Mouse (Mus musculus): Measurements from ENCODE around the gene Amz2. TPM values are rescaled to one million over a fixed set of nuclear protein-coding genes. Genes with fewer than 3 reads are reported as not detected.
A peak's percentile ranks its signal among the peaks of the same experiment; 100 is the strongest.

Amz2 gene
- 10 to 100 TPM; 39.6 to 51.6 TPM for polyA plus RNA-seq (2017; shearing (Covaris generic))

GRCm38 (mm10) chr11:109425392-109426271 lies at the start of gene Amz2:
Gene Amz2 (plus strand): TSS chr11:109425946.
- peak; percentile 85 for ATAC-seq

GRCm38 (mm10) chr11:109376484-109377143 lies 49.1 kb upstream of the Amz2 start:
- ATAC-seq: no peak

GRCm38 (mm10) chr11:109377477-109377876 lies 48.3 kb upstream of the Amz2 start:
- no peak for ATAC-seq

GRCm38 (mm10) chr11:109378051-109378450 lies 47.7 kb upstream of the Amz2 start:
- no peak for ATAC-seq

GRCm38 (mm10) chr11:109380662-109381061 lies 45.1 kb upstream of the Amz2 start:
- no peak for ATAC-seq

- no peak for ATAC-seq
These were observed 40.5 kb upstream of the Amz2 start for GRCm38 (mm10) chr11:109385296-109385695.

- ATAC-seq: no peak
These were observed 36.7 kb upstream of the Amz2 start for GRCm38 (mm10) chr11:109389046-109389445.

- no peak for ATAC-seq
These were observed 34.5 kb upstream of the Amz2 start for GRCm38 (mm10) chr11:109391200-109391599.

GRCm38 (mm10) chr11:109391760-109392159 lies 34.0 kb upstream of the Amz2 start:
- ATAC-seq: no peak

- no peak for ATAC-seq
These were observed 33.1 kb upstream of the Amz2 start for GRCm38 (mm10) chr11:109392601-109393000.

GRCm38 (mm10) chr11:109394758-109395157 lies 31.0 kb upstream of the Amz2 start:
- ATAC-seq: no peak

- ATAC-seq: no peak
These were observed 30.5 kb upstream of the Amz2 start for GRCm38 (mm10) chr11:109395291-109395690.

- no peak for ATAC-seq
These were observed 19.3 kb upstream of the Amz2 start for GRCm38 (mm10) chr11:109406431-109406830.

- ATAC-seq: no peak
These were observed 15.4 kb upstream of the Amz2 start for GRCm38 (mm10) chr11:109410197-109410980.

GRCm38 (mm10) chr11:109413617-109414016 lies 12.1 kb upstream of the Amz2 start, which contains the start of gene 9930022D16Rik:
Gene 9930022D16Rik (plus strand): TSS chr11:109413917.
- ATAC-seq: no peak

GRCm38 (mm10) chr11:109414802-109415201 lies 10.9 kb upstream of the Amz2 start:
- ATAC-seq: no peak

GRCm38 (mm10) chr11:109416709-109417420 lies 8.9 kb upstream of the Amz2 start:
- no peak for ATAC-seq

- no peak for ATAC-seq
These were observed 8.2 kb upstream of the Amz2 start for GRCm38 (mm10) chr11:109417472-109418040.

- peak; percentile 20 for ATAC-seq
These were observed 6.3 kb upstream of the Amz2 start for GRCm38 (mm10) chr11:109419461-109419860.

GRCm38 (mm10) chr11:109419961-109420566 lies 5.7 kb upstream of the Amz2 start:
- ATAC-seq: peak; percentile 85

GRCm38 (mm10) chr11:109420567-109420962 lies 5.2 kb upstream of the Amz2 start:
- ATAC-seq: peak; percentile 41
